Mouse (Mus musculus): Measurements from ENCODE around the gene Rad51b. TPM values are rescaled to one million over a fixed set of nuclear protein-coding genes. Genes with fewer than 3 reads are reported as not detected.
A peak's percentile ranks its signal among the peaks of the same experiment; 100 is the strongest.

The Rad51b gene
- polyA plus RNA-seq, 1 experiment from 2014 or later: 4.7 TPM

DNA sequence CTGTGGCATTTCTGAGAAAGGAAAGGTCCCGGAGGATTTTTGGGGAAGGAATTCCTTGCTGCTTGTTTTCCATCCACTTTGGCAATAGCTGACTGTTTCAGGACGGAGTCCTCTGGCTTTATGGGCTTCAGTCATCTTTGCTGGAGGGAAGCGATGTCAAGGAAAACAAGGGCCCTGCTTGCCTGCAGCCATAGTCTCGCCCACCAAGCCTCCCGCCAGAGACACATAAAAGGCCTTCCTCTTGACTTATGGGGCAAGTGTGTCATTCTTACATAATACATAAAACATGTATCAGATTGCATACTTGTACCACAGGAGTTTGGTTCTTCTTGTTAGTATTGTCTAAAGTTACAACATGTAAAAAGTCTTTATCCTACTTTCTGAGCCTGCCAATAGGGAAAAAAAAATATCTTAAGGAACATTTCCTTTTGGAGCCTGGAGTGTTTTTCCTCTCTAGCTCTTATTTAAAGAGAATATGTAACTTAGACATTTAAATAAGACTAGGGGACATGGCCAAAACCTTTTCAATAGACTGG is 49.2 kb downstream of the Rad51b start:
- Histone ChIP-seq H3K27ac (ENCODE audit: low read depth, low read length) (no peak overlapping the region), H3K9me3 (ENCODE audit: control insufficient read depth, low read length) (no peaks in the 10 kb centered on the region), H3K4me1 (ENCODE audit: control insufficient read depth, insufficient read depth, low read length) (no peaks in the 10 kb centered on the region), H3K9ac (ENCODE audit: low read length) (no peak overlapping the region), H3K27me3 (ENCODE audit: control insufficient read depth, insufficient read depth, low read length) (no peaks in the 10 kb centered on the region), H3K4me3 (ENCODE audit: low read depth, low read length) (no peak overlapping the region), H3K36me3 (ENCODE audit: control insufficient read depth, insufficient read depth, low read length) (no peaks in the 10 kb centered on the region), H3K4me2 (ENCODE audit: low read depth) (no peak overlapping the region)
- no peak for DNase-seq (ENCODE audit: low spot score)
- 46% methylated on average over 5 of the region's 5 CpGs for WGBS
- no peak for ATAC-seq (ENCODE audit: insufficient read depth, low FRiP score, low TSS enrichment)

DNA sequence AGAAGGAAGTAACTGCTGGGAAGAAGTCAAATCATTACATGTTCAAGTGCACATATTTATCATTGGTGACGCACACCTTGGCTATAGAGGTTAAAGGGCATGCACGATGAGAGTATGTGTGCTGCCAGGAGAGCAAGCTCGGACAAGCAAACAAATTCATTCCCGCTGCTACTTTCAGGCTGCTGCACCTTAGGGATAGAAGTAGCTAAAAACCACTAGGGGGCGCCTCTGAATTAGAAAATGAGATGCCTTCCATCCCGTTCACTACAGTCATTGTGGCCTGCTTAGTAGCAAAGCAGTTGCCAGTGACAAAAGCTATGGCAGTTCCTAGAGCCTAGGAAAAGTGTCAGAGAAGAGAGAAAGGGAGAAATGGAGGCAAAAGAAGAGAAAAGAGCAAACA is 50.6 kb downstream of the Rad51b start:
- no peaks in the 10 kb centered on the region for H3K9me3 ChIP-seq (ENCODE audit: control insufficient read depth, low read length)
- H3K27ac ChIP-seq (ENCODE audit: low read depth, low read length): no peak overlapping the region
- WGBS: 16% methylated on average over 6 of the region's 6 CpGs
- ATAC-seq (ENCODE audit: insufficient read depth, low FRiP score, low TSS enrichment): no peak
- H3K27me3 ChIP-seq (ENCODE audit: control insufficient read depth, insufficient read depth, low read length): no peaks in the 10 kb centered on the region
- peak; percentile 70 for DNase-seq (ENCODE audit: low spot score)
- H3K4me3 ChIP-seq (ENCODE audit: low read depth, low read length): no peak overlapping the region
- no peaks in the 10 kb centered on the region for H3K4me1 ChIP-seq (ENCODE audit: control insufficient read depth, insufficient read depth, low read length)
- no peak overlapping the region for H3K9ac ChIP-seq (ENCODE audit: low read length)
- H3K36me3 ChIP-seq (ENCODE audit: control insufficient read depth, insufficient read depth, low read length): no peaks in the 10 kb centered on the region
- no peak overlapping the region for H3K4me2 ChIP-seq (ENCODE audit: low read depth)

DNA sequence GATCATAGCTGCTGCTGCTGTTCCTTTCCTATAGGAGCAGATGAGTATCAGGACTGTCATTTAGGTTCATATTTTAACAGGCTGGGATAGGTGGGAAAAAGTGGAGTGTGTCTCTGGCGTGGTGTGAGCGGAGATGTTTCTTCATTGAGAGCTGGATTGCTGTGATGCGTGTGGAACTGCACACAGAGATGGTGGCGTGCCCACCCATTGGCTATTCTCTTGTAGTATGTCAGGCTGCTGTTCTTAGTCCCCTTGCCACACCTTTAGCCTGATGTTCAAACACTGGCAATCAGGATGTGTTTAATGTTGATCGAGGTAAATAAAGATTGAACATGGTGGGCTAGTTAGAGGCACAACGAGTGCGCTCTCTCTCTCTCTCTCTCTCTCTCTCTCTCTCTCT is 54.4 kb downstream of the Rad51b start:
- Histone ChIP-seq H3K36me3 (ENCODE audit: control insufficient read depth, insufficient read depth, low read length) (no peaks in the 10 kb centered on the region), H3K27me3 (ENCODE audit: control insufficient read depth, insufficient read depth, low read length) (no peaks in the 10 kb centered on the region), H3K4me3 (ENCODE audit: low read depth, low read length) (no peak overlapping the region), H3K27ac (ENCODE audit: low read depth, low read length) (no peak overlapping the region), H3K4me1 (ENCODE audit: control insufficient read depth, insufficient read depth, low read length) (no peaks in the 10 kb centered on the region), H3K9ac (ENCODE audit: low read length) (no peak overlapping the region), H3K9me3 (ENCODE audit: control insufficient read depth, low read length) (no peaks in the 10 kb centered on the region), H3K4me2 (ENCODE audit: low read depth) (no peak overlapping the region)
- ATAC-seq (ENCODE audit: insufficient read depth, low FRiP score, low TSS enrichment): no peak
- 94% methylated on average over 7 of the region's 7 CpGs for WGBS
- DNase-seq (ENCODE audit: low spot score): no peak

GRCm38 (mm10) chr12:79352086-79352741 is 55.1 kb downstream of the Rad51b start:
- 93% methylated on average over 3 of the region's 3 CpGs for WGBS
- Histone ChIP-seq H3K4me3 (ENCODE audit: low read depth, low read length) (no peak overlapping the region), H3K4me2 (ENCODE audit: low read depth) (no peak overlapping the region), H3K27me3 (ENCODE audit: control insufficient read depth, insufficient read depth, low read length) (no peaks in the 10 kb centered on the region), H3K36me3 (ENCODE audit: control insufficient read depth, insufficient read depth, low read length) (no peaks in the 10 kb centered on the region), H3K9ac (ENCODE audit: low read length) (no peak overlapping the region), H3K27ac (ENCODE audit: low read depth, low read length) (no peak overlapping the region), H3K9me3 (ENCODE audit: control insufficient read depth, low read length) (no peaks in the 10 kb centered on the region), H3K4me1 (ENCODE audit: control insufficient read depth, insufficient read depth, low read length) (no peaks in the 10 kb centered on the region)
- DNase-seq (ENCODE audit: low spot score) (no peak), ATAC-seq (ENCODE audit: insufficient read depth, low FRiP score, low TSS enrichment) (no peak)

- WGBS: 42% methylated on average over 3 of the region's 3 CpGs
These were observed 55.6 kb downstream of the Rad51b start for GRCm38 (mm10) chr12:79352742-79353114.

GRCm38 (mm10) chr12:79353356-79353755 is 56.3 kb downstream of the Rad51b start:
- no peaks in the 10 kb centered on the region for H3K9me3 ChIP-seq (ENCODE audit: control insufficient read depth, low read length)
- DNase-seq (ENCODE audit: low spot score) (no peak), ATAC-seq (ENCODE audit: insufficient read depth, low FRiP score, low TSS enrichment) (no peak)
- H3K4me1 ChIP-seq (ENCODE audit: control insufficient read depth, insufficient read depth, low read length): no peaks in the 10 kb centered on the region
- no peaks in the 10 kb centered on the region for H3K27me3 ChIP-seq (ENCODE audit: control insufficient read depth, insufficient read depth, low read length)
- H3K9ac ChIP-seq (ENCODE audit: low read length): no peak overlapping the region
- H3K4me3 ChIP-seq (ENCODE audit: low read depth, low read length): no peak overlapping the region
- no peak overlapping the region for H3K27ac ChIP-seq (ENCODE audit: low read depth, low read length)
- WGBS: 72% methylated on average over 5 of the region's 5 CpGs
- H3K4me2 ChIP-seq (ENCODE audit: low read depth): no peak overlapping the region
- no peaks in the 10 kb centered on the region for H3K36me3 ChIP-seq (ENCODE audit: control insufficient read depth, insufficient read depth, low read length)

More at GRCm38 (mm10) chr12:79352742-79353114, 55.6 kb downstream of the Rad51b start:
- no peak for ATAC-seq (ENCODE audit: insufficient read depth, low FRiP score, low TSS enrichment)
- no peak overlapping the region for H3K4me3 ChIP-seq (ENCODE audit: low read depth, low read length)
- no peaks in the 10 kb centered on the region for H3K4me1 ChIP-seq (ENCODE audit: control insufficient read depth, insufficient read depth, low read length)
- no peak overlapping the region for H3K9ac ChIP-seq (ENCODE audit: low read length)
- no peaks in the 10 kb centered on the region for H3K27me3 ChIP-seq (ENCODE audit: control insufficient read depth, insufficient read depth, low read length)
- H3K4me2 ChIP-seq (ENCODE audit: low read depth): no peak overlapping the region
- H3K27ac ChIP-seq (ENCODE audit: low read depth, low read length): no peak overlapping the region
- no peaks in the 10 kb centered on the region for H3K9me3 ChIP-seq (ENCODE audit: control insufficient read depth, low read length)
- no peaks in the 10 kb centered on the region for H3K36me3 ChIP-seq (ENCODE audit: control insufficient read depth, insufficient read depth, low read length)
- no peak for DNase-seq (ENCODE audit: low spot score)

GRCm38 (mm10) chr12:79354621-79355020 is 57.5 kb downstream of the Rad51b start:
- DNase-seq (ENCODE audit: low spot score) (no peak), ATAC-seq (ENCODE audit: insufficient read depth, low FRiP score, low TSS enrichment) (no peak)
- Histone ChIP-seq H3K27ac (ENCODE audit: low read depth, low read length) (no peak overlapping the region), H3K4me3 (ENCODE audit: low read depth, low read length) (no peak overlapping the region), H3K27me3 (ENCODE audit: control insufficient read depth, insufficient read depth, low read length) (no peaks in the 10 kb centered on the region), H3K4me1 (ENCODE audit: control insufficient read depth, insufficient read depth, low read length) (no peaks in the 10 kb centered on the region), H3K9me3 (ENCODE audit: control insufficient read depth, low read length) (no peaks in the 10 kb centered on the region), H3K9ac (ENCODE audit: low read length) (no peak overlapping the region), H3K4me2 (ENCODE audit: low read depth) (no peak overlapping the region), H3K36me3 (ENCODE audit: control insufficient read depth, insufficient read depth, low read length) (no peaks in the 10 kb centered on the region)
- 85% methylated on average over 7 of the region's 7 CpGs for WGBS

- DNase-seq (ENCODE audit: low spot score): no peak
- no peaks in the 10 kb centered on the region for H3K36me3 ChIP-seq (ENCODE audit: control insufficient read depth, insufficient read depth, low read length)
- H3K9ac ChIP-seq (ENCODE audit: low read length): no peak overlapping the region
- no peaks in the 10 kb centered on the region for H3K27me3 ChIP-seq (ENCODE audit: control insufficient read depth, insufficient read depth, low read length)
- no peaks in the 10 kb centered on the region for H3K9me3 ChIP-seq (ENCODE audit: control insufficient read depth, low read length)
- 83% methylated on average over 4 of the region's 4 CpGs for WGBS
- no peak overlapping the region for H3K4me2 ChIP-seq (ENCODE audit: low read depth)
- H3K27ac ChIP-seq (ENCODE audit: low read depth, low read length): no peak overlapping the region
- ATAC-seq (ENCODE audit: insufficient read depth, low FRiP score, low TSS enrichment): no peak
- H3K4me3 ChIP-seq (ENCODE audit: low read depth, low read length): no peak overlapping the region
- H3K4me1 ChIP-seq (ENCODE audit: control insufficient read depth, insufficient read depth, low read length): no peaks in the 10 kb centered on the region
These were observed 59.1 kb downstream of the Rad51b start for GRCm38 (mm10) chr12:79356138-79356537.

DNA sequence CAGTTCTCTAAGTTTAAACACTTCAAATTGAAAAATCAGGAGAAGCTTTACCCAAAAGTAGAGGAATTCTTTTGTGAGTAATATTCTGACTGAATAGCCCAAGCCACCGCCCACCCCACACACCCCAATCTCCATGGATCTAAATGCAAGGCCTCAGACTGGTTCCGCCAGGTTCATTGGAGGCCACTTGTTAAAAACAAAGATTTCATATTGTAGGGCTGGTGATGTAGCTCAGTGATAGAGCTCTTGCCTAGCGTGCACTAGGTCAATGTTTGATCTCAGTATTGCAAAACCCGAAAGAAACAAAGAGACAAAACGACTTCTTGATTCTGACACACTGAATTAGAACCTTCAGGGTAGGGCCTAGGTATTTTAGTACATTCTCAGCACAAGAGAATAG is 60.5 kb downstream of the Rad51b start:
- 91% methylated on average over 5 of the region's 5 CpGs for WGBS
- Histone ChIP-seq H3K36me3 (ENCODE audit: control insufficient read depth, insufficient read depth, low read length) (no peaks in the 10 kb centered on the region), H3K9me3 (ENCODE audit: control insufficient read depth, low read length) (no peaks in the 10 kb centered on the region), H3K9ac (ENCODE audit: low read length) (no peak overlapping the region), H3K27me3 (ENCODE audit: control insufficient read depth, insufficient read depth, low read length) (no peaks in the 10 kb centered on the region), H3K4me2 (ENCODE audit: low read depth) (no peak overlapping the region), H3K4me1 (ENCODE audit: control insufficient read depth, insufficient read depth, low read length) (no peaks in the 10 kb centered on the region), H3K4me3 (ENCODE audit: low read depth, low read length) (no peak overlapping the region), H3K27ac (ENCODE audit: low read depth, low read length) (no peak overlapping the region)
- DNase-seq (ENCODE audit: low spot score) (no peak), ATAC-seq (ENCODE audit: insufficient read depth, low FRiP score, low TSS enrichment) (no peak)

All from neural tube, embryonic 11.5 days (tissue).